Mouse (Mus musculus) gonadal fat pad, adult 2 months (tissue): ENCODE data around the gene Olfr1385. TPM values are rescaled to one million over a fixed set of nuclear protein-coding genes. Genes with fewer than 3 reads are reported as not detected.
"Not testable (repeated sequence)": the region's sequence is repeated elsewhere in the genome, so short reads cannot be mapped to it uniquely, and the experiment has no call there.

ENCODE experiments used
- DNase-seq: peaks from one replicate; pipeline ENCODE4 v3.0.0-alpha.2; 2012; ENCODE audit warnings: low read depth
- polyA plus RNA-seq: library from polyadenylated mRNA; depleted of rRNA; stranded (reverse); fragments of >200 nt; gene quantifications from 2 replicates; pipeline ENCODE4 v1.2.3, GENCODE M21; 2012; rRNA removed

Gene Olfr1385
- polyA plus RNA-seq = not detected in 2 replicates

DNA sequence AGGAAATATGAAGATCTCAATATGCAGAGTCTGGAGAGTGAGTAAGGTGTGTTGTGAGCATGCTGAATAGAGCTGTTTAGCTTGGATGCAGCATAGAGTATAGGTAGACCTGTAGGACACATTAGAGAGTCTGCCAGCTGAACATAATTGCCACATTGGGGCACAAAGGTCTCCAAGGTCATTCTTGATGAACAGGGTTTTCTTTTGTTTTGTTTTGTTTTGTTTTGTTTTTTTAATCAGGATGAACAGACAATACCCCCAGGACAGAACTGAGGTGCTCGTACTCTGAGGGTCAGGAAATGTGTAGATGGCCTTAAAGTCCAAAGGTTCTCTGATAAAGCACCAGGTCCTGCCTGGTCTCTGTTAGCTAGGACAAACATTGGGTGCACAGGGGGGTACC lies at the start of gene Olfr1385:
Olfr1385 (plus strand) TSS at position 301 of the 400 bp plus-strand sequence.
- not testable (repeated sequence) for DNase-seq

GRCm38 (mm10) chr11:49455043-49455442 lies 33.8 kb upstream of the Olfr1385 start, which contains the start of gene Olfr1387:
Olfr1387 (plus strand) TSS chr11:49455343.
- no peak for DNase-seq

- not testable (repeated sequence) for DNase-seq
Observed at GRCm38 (mm10) chr11:49464746-49465145, 24.1 kb upstream of the Olfr1385 start, which contains the start of gene Olfr1386. Olfr1386 (plus strand) TSS chr11:49465046.

DNA sequence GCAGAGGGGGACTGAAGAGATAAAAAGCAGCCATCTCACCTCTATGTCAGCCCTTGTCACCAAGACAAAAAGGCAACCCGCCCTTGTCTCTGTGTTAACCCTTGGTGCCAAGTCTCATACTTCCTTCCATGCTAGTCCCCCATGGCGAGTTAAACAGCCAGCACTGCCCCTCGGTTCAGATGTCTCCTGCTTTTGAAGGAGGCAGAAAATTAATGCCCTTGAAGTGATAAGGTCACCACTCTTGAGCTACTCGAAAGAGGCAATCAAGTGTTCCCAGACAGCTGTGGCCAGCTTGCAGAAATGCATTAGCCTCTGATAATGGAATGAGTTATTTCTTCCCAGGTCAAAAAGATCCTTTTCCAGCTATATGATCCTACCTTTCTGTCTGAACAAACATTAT lies 2.9 kb upstream of the Olfr1385 start:
- DNase-seq = no peak

GRCm38 (mm10) chr11:49518086-49518485 lies 29.2 kb downstream of the Olfr1385 start:
- no peak for DNase-seq

DNA sequence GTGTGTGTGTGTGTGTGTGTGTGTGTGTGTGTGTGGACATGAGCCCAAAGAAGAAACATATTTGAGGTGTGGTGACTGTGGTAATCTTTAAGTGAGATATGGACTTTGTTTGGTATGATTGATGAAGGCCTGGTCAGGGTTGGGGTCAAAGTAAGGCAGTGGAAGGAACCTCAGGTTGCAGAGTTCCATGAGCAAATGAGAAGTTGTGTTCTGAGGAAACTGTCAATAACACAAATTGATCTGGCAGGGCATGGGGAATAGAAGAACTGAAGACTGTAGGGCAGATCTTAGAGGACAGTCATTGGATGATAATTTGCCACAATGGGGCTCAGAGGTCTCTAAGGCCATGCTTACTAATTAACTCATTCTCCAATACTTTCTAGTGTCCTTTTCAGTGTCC lies 30.5 kb downstream of the Olfr1385 start, which contains the start of gene Olfr1383:
Olfr1383 (plus strand) TSS at position 301 of the 400 bp plus-strand sequence.
- no peak for DNase-seq

DNA sequence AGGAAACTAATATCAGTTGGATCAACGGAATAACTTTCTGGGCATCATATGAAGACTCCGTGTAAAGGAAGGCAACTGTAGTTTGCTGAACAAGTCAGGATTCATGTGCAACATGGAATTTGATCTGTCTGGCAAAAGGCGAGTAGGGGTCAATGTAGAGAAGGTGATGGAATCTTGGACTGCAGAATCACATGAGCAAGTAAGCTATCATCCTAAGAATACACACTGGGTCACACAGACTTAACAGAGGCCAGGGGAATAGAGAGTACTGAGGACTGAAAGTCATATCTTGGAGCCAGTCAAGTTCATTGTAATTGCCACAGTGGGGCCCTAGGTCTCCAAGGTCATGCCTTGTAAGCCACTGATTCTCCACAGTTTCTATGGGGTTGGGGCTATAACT lies 39.1 kb downstream of the Olfr1385 start, which contains the start of gene Olfr1382:
Olfr1382 (plus strand) TSS at position 301 of the 400 bp plus-strand sequence.
- DNase-seq = no peak

DNA sequence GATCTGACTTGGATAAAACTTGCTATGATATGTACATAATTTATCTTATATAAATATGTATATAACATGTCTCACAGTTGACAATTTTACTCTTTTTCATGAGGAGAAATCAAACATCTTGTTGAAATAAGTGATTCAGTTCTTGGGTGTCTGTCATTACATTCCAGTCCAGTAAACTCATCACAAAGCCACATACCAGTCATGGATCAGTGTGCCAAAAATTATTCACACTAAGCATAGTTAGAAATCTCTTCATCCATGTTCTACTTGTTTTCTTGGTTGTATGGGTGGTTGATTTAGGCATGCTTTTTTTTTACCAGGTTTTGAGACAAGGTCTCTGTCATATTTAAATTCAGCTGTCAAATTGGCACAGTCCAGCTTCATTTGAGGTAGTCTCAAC lies 43.9 kb downstream of the Olfr1385 start:
- DNase-seq = no peak

- DNase-seq = not testable (repeated sequence)
Observed at GRCm38 (mm10) chr11:49536631-49537030, 47.8 kb downstream of the Olfr1385 start.

DNA sequence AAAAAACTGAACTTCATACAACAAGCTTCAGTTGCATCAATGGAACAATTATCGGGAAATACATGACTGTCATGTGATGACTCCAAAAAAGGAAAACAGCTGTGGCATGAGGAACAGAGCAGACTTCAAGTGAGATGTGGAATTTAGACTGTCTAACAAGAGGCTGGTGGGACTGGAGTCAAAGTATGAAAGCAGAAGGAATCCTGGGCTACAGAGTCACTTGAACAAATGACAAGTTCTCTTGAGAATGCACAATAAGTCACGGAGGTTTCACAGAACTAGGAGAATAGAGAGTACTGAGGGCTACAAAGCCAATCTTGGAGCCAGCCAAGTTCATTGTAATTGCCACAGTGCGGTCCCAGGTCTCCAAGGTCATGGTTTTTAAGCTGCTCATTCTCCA lies 54.3 kb downstream of the Olfr1385 start, which contains the start of gene Olfr1381:
Olfr1381 (plus strand) TSS at position 301 of the 400 bp plus-strand sequence.
- not testable (repeated sequence) for DNase-seq

Other genes starting within 250 kb of the Olfr1385 start
- 113 and 126 TPM in 2 replicates for gene Mgat1, start 244.9 kb upstream of the Olfr1385 start, polyA plus RNA-seq
- gene Olfr1393, start 210.8 kb upstream of the Olfr1385 start, polyA plus RNA-seq = 0.09 and 0.11 TPM in 2 replicates
- 0.04 and 0.05 TPM in 2 replicates for gene Olfr1392, start 203.8 kb upstream of the Olfr1385 start, polyA plus RNA-seq
- gene Olfr10, start 184.3 kb upstream of the Olfr1385 start, polyA plus RNA-seq = not detected in 2 replicates
- gene Olfr1391, start 166.3 kb upstream of the Olfr1385 start, polyA plus RNA-seq = not detected in 2 replicates
- gene Olfr1390, start 153.9 kb upstream of the Olfr1385 start, polyA plus RNA-seq = not detected in 2 replicates
- not detected in 2 replicates for gene Olfr1389, start 66.0 kb upstream of the Olfr1385 start, polyA plus RNA-seq
- gene Olfr1388, start 52.4 kb upstream of the Olfr1385 start, polyA plus RNA-seq = 0.63 and 1.9 TPM in 2 replicates
- gene Olfr1387, start 33.7 kb upstream of the Olfr1385 start, polyA plus RNA-seq = not detected in 2 replicates
- gene Olfr1386, start 24.0 kb upstream of the Olfr1385 start, polyA plus RNA-seq = not detected in 2 replicates
- not detected in 2 replicates for gene Olfr1384, start 17.7 kb downstream of the Olfr1385 start, polyA plus RNA-seq
- gene Olfr1383, start 30.6 kb downstream of the Olfr1385 start, polyA plus RNA-seq = not detected in 2 replicates
- gene Olfr1382, start 39.2 kb downstream of the Olfr1385 start, polyA plus RNA-seq = not detected in 2 replicates
- gene Olfr1381, start 54.4 kb downstream of the Olfr1385 start, polyA plus RNA-seq = not detected in 2 replicates
- gene Olfr1380, start 67.8 kb downstream of the Olfr1385 start, polyA plus RNA-seq = not detected in 2 replicates
- 8.8 and 9.2 TPM in 2 replicates for gene Flt4, start 120.2 kb downstream of the Olfr1385 start, polyA plus RNA-seq
- gene Scgb3a1, start 174.5 kb downstream of the Olfr1385 start, polyA plus RNA-seq = not detected in 2 replicates
- 13.6 and 17.0 TPM in 2 replicates for gene Cnot6, start 223.7 kb downstream of the Olfr1385 start, polyA plus RNA-seq